Mouse (Mus musculus) CD4-positive naive resting alpha-beta T cell, adult 57 days (primary cell): ENCODE data around the gene Pofut2. TPM values are rescaled to one million over a fixed set of nuclear protein-coding genes. Genes with fewer than 3 reads are reported as not detected.

Source experiments
- total RNA-seq: library from RNA; stranded (reverse); gene quantifications from one replicate; pipeline ENCODE4 v1.2.4, GENCODE M21; 2023

The Pofut2 gene
- total RNA-seq = 31.5 TPM

GRCm38 (mm10) chr10:77258704-77259621 is at the start of gene Pofut2:
TSS of gene Pofut2 (plus strand) at chr10:77259218.

Other genes with a start within 250 kb of the Pofut2 start
- gene Slc19a1, start 227.0 kb upstream of the Pofut2 start, total RNA-seq = 24.4 TPM
- 1.3 TPM for gene Col18a1, start 92.7 kb upstream of the Pofut2 start, total RNA-seq
- 2.0 TPM for gene Adarb1, start 159.1 kb downstream of the Pofut2 start, total RNA-seq